Mouse (Mus musculus) heart, postnatal 0 days (tissue): Measurements from ENCODE around the gene Fscn3. TPM values are rescaled to one million over a fixed set of nuclear protein-coding genes. Genes with fewer than 3 reads are reported as not detected.
A peak's percentile ranks its signal among the peaks of the same experiment; 100 is the strongest.

ENCODE experiments used
- ATAC-seq: fragments of 200-750 bp; cut with Nextera tagmentation; 2 replicates; pipeline ENCODE4 v1.8.0; 2017; ENCODE audit warnings: low read depth, moderate number of reproducible peaks, moderate library complexity; ENCODE audit not compliant: insufficient read depth
- DNase-seq: peaks from one replicate; pipeline ENCODE4 v3.0.0-alpha.2; 2016; ENCODE audit warnings: low spot score
- H3K27ac ChIP-seq: fragments of 300-500 bp; sonication (generic); 2 replicates; pipeline ENCODE4 v1.5.1; 2014; ENCODE audit warnings: low read depth, mild to moderate bottlenecking
- H3K27me3 ChIP-seq: fragments of 300-500 bp; sonication (generic); 2 replicates; pipeline ENCODE4 v1.6.1; 2014; ENCODE audit warnings: low read length, mixed read lengths; ENCODE audit not compliant: control insufficient read depth, insufficient read depth
- H3K36me3 ChIP-seq: fragments of 300-500 bp; sonication (generic); replicated peaks from 2 replicates; pipeline ENCODE4 v1.6.1; 2014; ENCODE audit warnings: low read length, mixed read lengths; ENCODE audit not compliant: control insufficient read depth, insufficient read depth
- H3K4me1 ChIP-seq: fragments of 300-500 bp; sonication (generic); 2 replicates; pipeline ENCODE4 v1.6.1; 2014; ENCODE audit warnings: antibody characterized with exemption; ENCODE audit not compliant: control insufficient read depth, insufficient read depth
- H3K4me2 ChIP-seq: fragments of 300-500 bp; sonication (generic); 2 replicates; pipeline ENCODE4 v1.6.1; 2014; ENCODE audit warnings: low read depth, mild to moderate bottlenecking, low read length, moderate library complexity
- H3K4me3 ChIP-seq: fragments of 300-500 bp; sonication (generic); 2 replicates; pipeline ENCODE4 v1.5.1; 2014; ENCODE audit warnings: low read depth, low read length
- H3K9ac ChIP-seq: fragments of 300-500 bp; sonication (generic); replicated peaks from 2 replicates; pipeline ENCODE4 v1.6.1; 2014; ENCODE audit warnings: low read depth, low read length, mixed read lengths
- H3K9me3 ChIP-seq: fragments of 300-500 bp; sonication (generic); replicated peaks from 2 replicates; pipeline ENCODE4 v1.6.1; 2016; ENCODE audit warnings: low read length; ENCODE audit not compliant: control insufficient read depth
- CTCF ChIP-seq: IDR thresholded peaks from 2 replicates; pipeline ENCODE4 v1.5.1; 2016; ENCODE audit warnings: antibody characterized with exemption, control low read depth, low read depth
- EP300 ChIP-seq: IDR thresholded peaks from 2 replicates; pipeline ENCODE4 v1.6.1; 2016; ENCODE audit warnings: antibody characterized with exemption, low read depth
- WGBS: fragments of 180-500 bp; shearing (Covaris S2); extraction: QIAGEN DNeasy Blood & Tissue Kit; methylation state at CpG from one replicate; pipeline ENCODE4 v1.1.7; 2014; 5-methylcytosine and 5-hydroxymethylcytosine counted together
- polyA plus RNA-seq: library from polyadenylated mRNA; unstranded; fragments of >200 nt; fragmentation: Nextera tagmentation; extraction: Ambion mirVana; gene quantifications from 2 replicates; pipeline ENCODE4 v1.2.1, GENCODE M21; 2015
- total RNA-seq: library from RNA; depleted of rRNA; stranded (reverse); fragments of >200 nt; gene quantifications from 2 replicates; pipeline ENCODE4 v1.2.3, GENCODE M21; 2014; ENCODE audit warnings: low replicate concordance; rRNA removed

Fscn3 gene
- total RNA-seq = not detected in 2 replicates
- polyA plus RNA-seq = not detected in 2 replicates

DNA sequence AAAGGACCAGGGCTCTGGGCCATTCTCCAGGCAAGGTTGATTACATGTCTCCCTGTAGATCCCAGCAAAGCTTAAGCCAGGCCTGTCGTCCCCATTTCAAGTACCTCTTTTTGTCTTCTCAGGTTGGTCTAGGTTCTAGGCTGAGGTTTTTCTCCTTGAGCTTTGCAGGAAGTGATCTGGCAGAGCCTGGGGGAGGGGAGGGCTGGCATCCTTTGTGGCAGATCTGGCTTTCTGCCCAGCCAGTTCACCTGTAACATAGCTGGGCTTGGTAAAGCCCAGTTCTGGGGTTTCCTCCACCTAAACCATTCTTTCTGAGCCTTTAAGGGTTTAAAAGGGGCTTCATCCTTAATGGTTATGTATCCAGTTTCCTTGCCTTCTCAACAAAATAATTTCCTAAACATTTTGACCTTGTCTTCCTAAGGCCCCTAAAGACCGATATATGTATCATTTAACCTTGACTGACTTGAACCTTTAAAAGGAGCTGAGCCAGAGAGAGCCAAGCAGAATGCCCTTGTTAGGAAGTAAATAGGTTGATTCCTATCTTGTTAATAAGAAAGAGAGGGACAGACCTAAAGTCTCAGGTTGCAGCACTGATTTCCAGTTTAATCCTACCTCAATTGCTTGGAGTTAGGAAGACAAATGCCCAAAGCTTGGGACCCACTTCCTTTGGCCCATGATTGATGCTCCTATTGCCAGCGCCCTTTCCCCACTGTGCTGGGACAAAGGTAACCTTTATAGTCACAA is at the start of gene Fscn3:
Gene Fscn3 (plus strand): TSS at position 694 of the 744 bp plus-strand sequence.
- Histone ChIP-seq H3K36me3 (peaks cover 17% of the 10 kb centered on the region), H3K4me3 (no peak within 1 kb of the TSS), H3K9me3 (no peaks in the 10 kb centered on the region), H3K27me3 (no peaks in the 10 kb centered on the region), H3K9ac (no peak within 1 kb of the TSS), H3K4me1 (peaks cover 11% of the 10 kb centered on the region; the same call in 1 of the 2 replicates), H3K27ac (no peak within 1 kb of the TSS), H3K4me2 (no peak within 1 kb of the TSS)
- ATAC-seq (no peak), DNase-seq (no peak)
- 76% methylated on average over 3 of the region's 3 CpGs for WGBS
- TF ChIP-seq CTCF = no peak
- TF ChIP-seq EP300 = no peak

DNA sequence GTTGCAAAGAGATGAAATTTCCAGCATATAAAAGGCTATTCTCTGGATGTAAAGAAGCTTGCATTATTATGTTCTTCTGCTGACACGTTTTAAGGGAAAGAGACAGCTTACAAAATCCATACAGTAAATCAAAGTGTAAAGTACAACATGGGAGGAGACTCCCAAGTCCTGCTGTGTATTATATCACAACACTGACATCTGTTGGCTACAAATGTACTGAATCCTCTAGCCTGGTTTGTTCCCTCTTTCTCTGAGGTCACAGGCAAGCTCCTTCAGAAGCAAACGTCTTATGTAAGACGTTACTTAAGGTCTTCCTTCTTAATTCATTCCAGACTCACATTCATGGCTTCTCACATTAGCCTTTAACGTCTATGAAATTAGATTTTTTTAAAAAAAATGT is 45.6 kb upstream of the Fscn3 start:
- no peak for DNase-seq
- no peaks in the 10 kb centered on the region for H3K27me3 ChIP-seq
- H3K9ac ChIP-seq = no peak overlapping the region
- H3K9me3 ChIP-seq = no peaks in the 10 kb centered on the region
- H3K27ac ChIP-seq = no peak overlapping the region
- no peak overlapping the region for H3K4me2 ChIP-seq
- ATAC-seq = no peak
- no peaks in the 10 kb centered on the region for H3K36me3 ChIP-seq
- H3K4me3 ChIP-seq = no peak overlapping the region
- WGBS = 48% methylated on average over 4 of the region's 4 CpGs
- no peaks in the 10 kb centered on the region for H3K4me1 ChIP-seq
- no peak for TF ChIP-seq CTCF
- TF ChIP-seq EP300 = no peak

DNA sequence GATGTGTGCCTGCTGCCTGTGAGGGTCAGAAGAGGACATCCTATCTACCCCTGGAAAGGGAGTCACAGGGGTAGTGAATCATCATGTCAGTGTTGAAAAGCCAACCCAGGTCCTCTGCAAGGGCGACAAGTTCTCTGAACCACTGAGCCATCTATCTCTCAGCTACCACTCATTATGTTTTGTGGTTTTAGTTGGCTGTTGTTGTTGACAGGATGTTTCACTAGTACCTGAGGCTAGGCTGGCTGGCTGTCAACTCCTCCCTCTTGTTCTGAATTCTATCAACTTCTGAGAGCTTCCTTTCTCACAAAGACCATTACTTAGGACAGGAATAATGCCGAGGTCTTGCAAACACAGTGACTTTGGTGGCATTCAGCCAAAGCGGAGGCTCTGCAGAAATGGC is 42.4 kb upstream of the Fscn3 start:
- no peak for TF ChIP-seq EP300
- TF ChIP-seq CTCF = no peak
- no peaks in the 10 kb centered on the region for H3K36me3 ChIP-seq
- 57% methylated on average over 3 of the region's 3 CpGs for WGBS
- no peak for DNase-seq
- no peak overlapping the region for H3K4me2 ChIP-seq
- ATAC-seq = no peak
- no peaks in the 10 kb centered on the region for H3K9me3 ChIP-seq
- no peaks in the 10 kb centered on the region for H3K27me3 ChIP-seq
- no peaks in the 10 kb centered on the region for H3K4me1 ChIP-seq
- no peak overlapping the region for H3K27ac ChIP-seq
- H3K4me3 ChIP-seq = no peak overlapping the region
- H3K9ac ChIP-seq = no peak overlapping the region

DNA sequence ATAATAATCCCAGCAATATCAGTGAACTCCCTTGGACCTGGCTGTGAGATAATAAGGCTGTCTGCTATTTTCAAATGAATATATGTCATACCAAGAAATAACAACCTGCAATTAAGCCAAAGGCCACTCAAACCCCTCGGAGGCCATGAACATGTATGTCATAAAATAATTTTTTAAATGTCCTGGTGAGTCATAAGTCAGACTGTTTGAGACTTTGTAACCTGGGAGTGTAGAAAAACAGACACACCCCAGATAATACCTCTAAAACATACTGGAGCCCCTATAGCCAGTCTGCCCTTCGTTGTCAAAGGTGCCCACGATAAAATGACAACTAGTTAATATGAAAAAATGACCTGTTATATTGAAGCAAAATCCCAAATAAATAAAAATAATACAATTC is 38.6 kb upstream of the Fscn3 start:
- Histone ChIP-seq H3K9me3 (no peaks in the 10 kb centered on the region), H3K4me1 (no peaks in the 10 kb centered on the region), H3K4me2 (no peak overlapping the region), H3K27ac (no peak overlapping the region), H3K36me3 (no peaks in the 10 kb centered on the region), H3K4me3 (no peak overlapping the region), H3K27me3 (no peaks in the 10 kb centered on the region), H3K9ac (no peak overlapping the region)
- WGBS = 74% methylated on average over 3 of the region's 3 CpGs
- DNase-seq = no peak
- no peak for ATAC-seq
- TF ChIP-seq EP300 (no peak), CTCF (no peak)

DNA sequence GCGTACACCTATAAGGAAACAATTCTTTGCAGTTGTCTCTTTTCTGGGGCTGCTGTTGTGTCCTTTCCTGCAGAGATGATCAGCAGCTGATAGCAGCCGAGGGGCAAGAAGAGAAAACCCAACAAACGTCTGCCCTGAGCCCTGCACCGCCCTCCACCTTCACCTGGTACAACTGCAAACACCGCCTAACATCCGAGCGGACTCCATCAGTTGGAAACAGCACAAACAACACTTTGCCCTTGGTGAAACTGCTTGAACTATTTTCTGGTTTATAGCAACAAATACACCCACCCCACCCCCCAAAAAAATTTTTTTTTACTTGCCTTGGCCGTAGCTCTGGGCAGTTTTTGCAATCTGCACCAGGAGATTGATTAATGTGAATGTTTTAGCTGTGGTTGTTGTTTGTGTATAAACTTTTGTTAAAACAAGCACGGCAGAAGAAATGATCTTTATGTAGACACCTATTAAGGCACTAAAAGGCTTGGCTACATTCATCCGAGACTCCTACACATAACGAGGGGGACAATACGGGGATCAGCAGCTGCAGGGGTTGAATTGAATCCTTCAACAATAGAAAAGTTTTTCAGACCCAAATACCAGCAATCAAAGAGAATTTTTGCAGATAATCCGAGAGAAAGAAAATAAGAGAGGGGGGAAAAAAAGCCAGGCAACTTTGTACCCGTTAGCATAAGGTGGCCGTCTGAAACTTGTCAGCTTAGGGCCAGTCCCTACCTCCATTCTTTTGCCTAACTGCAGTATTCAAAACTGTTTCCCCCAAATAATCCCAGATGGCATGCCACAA is 31.3 kb upstream of the Fscn3 start:
- Histone ChIP-seq H3K9me3 (0 out of 2 replicates have a peak, but pooled peaks cover 6% of the 10 kb centered on the region), H3K4me1 (no peaks in the 10 kb centered on the region), H3K36me3 (no peaks in the 10 kb centered on the region), H3K27ac (no peak overlapping the region), H3K4me3 (peak overlapping the region; percentile 44), H3K4me2 (peak overlapping the region; percentile 76; the same call in 1 of the 2 replicates), H3K9ac (no peak overlapping the region), H3K27me3 (peaks cover 30% of the 10 kb centered on the region)
- WGBS = 47% methylated on average over 15 of the region's 15 CpGs
- no peak for TF ChIP-seq CTCF
- TF ChIP-seq EP300 = no peak
- no peak for ATAC-seq
- no peak for DNase-seq
